Mouse (Mus musculus): ENCODE data around the gene Gmip.

DNA sequence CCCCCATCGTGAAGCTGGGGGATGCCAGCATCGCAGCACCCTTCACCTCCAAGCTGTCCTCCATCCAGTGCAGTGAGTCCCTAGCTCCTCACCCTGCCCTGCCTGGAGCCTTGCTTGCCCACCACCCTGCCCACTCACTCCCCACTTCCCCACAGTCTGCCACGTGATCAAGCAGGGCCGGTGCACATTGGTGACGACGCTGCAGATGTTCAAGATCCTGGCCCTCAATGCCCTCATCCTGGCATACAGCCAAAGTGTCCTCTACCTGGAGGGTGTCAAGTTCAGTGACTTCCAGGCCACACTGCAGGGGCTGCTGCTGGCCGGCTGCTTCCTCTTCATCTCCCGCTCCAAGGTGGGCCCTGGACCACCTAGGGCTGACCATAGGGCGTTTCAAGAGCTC, 3.0 kb upstream of the Gmip start:
- TF ChIP-seq CTCF (IDR thresholded peaks at IDR 0.05; ENCODE audit: low read depth) = no peak
- no peak for TF ChIP-seq EP300 (optimal IDR thresholded peaks at IDR 0.05)
